Mouse (Mus musculus) bone marrow, adult 2 months (tissue): ENCODE measurements around the gene Gm16867.
"Not testable (repeated sequence)": the region's sequence is repeated elsewhere in the genome, so short reads cannot be mapped to it uniquely, and the experiment has no call there.

ENCODE experiments used
- CTCF ChIP-seq: fragments of 200-500 bp; IDR thresholded peaks from 2 replicates; pipeline ENCODE4 v1.5.1; 2011; ENCODE audit warnings: low read length, control low read depth; ENCODE audit not compliant: control insufficient read depth, insufficient read depth
- POLR2A ChIP-seq: fragments of 200-500 bp; IDR thresholded peaks from 2 replicates; pipeline ENCODE4 v1.6.1; 2011; ENCODE audit warnings: low read depth, mild to moderate bottlenecking, control low read depth, low read length, borderline replicate concordance; ENCODE audit not compliant: control insufficient read depth

- not testable (repeated sequence) for TF ChIP-seq CTCF, POLR2A
Measured at GRCm38 (mm10) chr14:69485466-69486135, 17.6 kb downstream of the Gm16867 start.
